Mouse (Mus musculus): ENCODE measurements around the gene Mark4. TPM values are rescaled to one million over a fixed set of nuclear protein-coding genes. Genes with fewer than 3 reads are reported as not detected.

Mark4 gene
- polyA plus RNA-seq, 1 experiment from 2014 or later, result 10.0 TPM

GRCm38 (mm10) chr7:19477624-19478384 is 19.2 kb upstream of the Mark4 start:
- Histone ChIP-seq H3K27ac (replicated peaks; ENCODE audit: low read depth, low read length) (no peak overlapping the region), H3K36me3 (ENCODE audit: control insufficient read depth, insufficient read depth, low read length) (no peaks in the 10 kb centered on the region), H3K4me2 (ENCODE audit: low read depth, severe bottlenecking) (no peak overlapping the region), H3K9me3 (ENCODE audit: control insufficient read depth, low read length) (no peaks in the 10 kb centered on the region), H3K4me1 (ENCODE audit: control insufficient read depth, insufficient read depth, low read length) (0 out of 2 replicates have a peak, but pooled peaks cover 3% of the 10 kb centered on the region), H3K27me3 (ENCODE audit: control insufficient read depth, insufficient read depth, low read length) (peaks cover 18% of the 10 kb centered on the region; the same call in 1 of the 2 replicates), H3K9ac (ENCODE audit: low read length) (no peak overlapping the region), H3K4me3 (ENCODE audit: low read depth, low read length) (no peak overlapping the region)
- WGBS, result 25% methylated on average over 14 of the region's 14 CpGs
- DNase-seq (ENCODE audit: low spot score) (no peak), ATAC-seq (ENCODE audit: insufficient number of reproducible peaks, low FRiP score, low TSS enrichment, low read depth) (no peak)

DNA sequence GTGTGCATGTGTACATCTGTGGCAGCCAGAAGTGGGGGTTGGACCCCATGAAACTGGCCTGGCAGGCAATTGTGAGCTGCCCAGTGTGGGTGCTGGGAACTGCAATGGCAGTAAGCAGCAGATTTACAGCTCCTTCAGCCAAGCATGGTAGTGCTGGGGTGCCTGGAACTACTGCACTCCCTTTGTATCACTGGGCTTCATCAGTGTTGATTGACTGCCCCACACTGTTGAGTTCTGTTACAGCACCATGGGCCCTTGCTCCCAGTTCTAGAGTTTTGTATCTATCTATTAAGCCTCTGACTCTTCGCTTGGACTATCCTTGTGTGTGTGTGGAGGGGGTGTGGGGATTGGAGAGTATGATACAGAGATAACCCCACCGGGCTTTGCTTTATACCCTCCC is 18.5 kb upstream of the Mark4 start:
- H3K9ac ChIP-seq (ENCODE audit: low read length), result no peak overlapping the region
- no peaks in the 10 kb centered on the region for H3K9me3 ChIP-seq (ENCODE audit: control insufficient read depth, low read length)
- no peak overlapping the region for H3K4me2 ChIP-seq (ENCODE audit: low read depth, severe bottlenecking)
- H3K27me3 ChIP-seq (ENCODE audit: control insufficient read depth, insufficient read depth, low read length), result peaks cover 24% of the 10 kb centered on the region
- H3K27ac ChIP-seq (replicated peaks; ENCODE audit: low read depth, low read length), result no peak overlapping the region
- 67% methylated on average over 2 of the region's 2 CpGs for WGBS
- no peaks in the 10 kb centered on the region for H3K36me3 ChIP-seq (ENCODE audit: control insufficient read depth, insufficient read depth, low read length)
- DNase-seq (ENCODE audit: low spot score), result no peak
- no peak overlapping the region for H3K4me3 ChIP-seq (ENCODE audit: low read depth, low read length)
- ATAC-seq (ENCODE audit: insufficient number of reproducible peaks, low FRiP score, low TSS enrichment, low read depth), result no peak
- 0 out of 2 replicates have a peak, but pooled peaks cover 3% of the 10 kb centered on the region for H3K4me1 ChIP-seq (ENCODE audit: control insufficient read depth, insufficient read depth, low read length)

GRCm38 (mm10) chr7:19473875-19474443 is 15.3 kb upstream of the Mark4 start:
- Histone ChIP-seq H3K27me3 (ENCODE audit: control insufficient read depth, insufficient read depth, low read length) (peaks cover 39% of the 10 kb centered on the region), H3K27ac (replicated peaks; ENCODE audit: low read depth, low read length) (no peak overlapping the region), H3K9ac (ENCODE audit: low read length) (peak overlapping the region; percentile 76), H3K4me3 (ENCODE audit: low read depth, low read length) (peak overlapping the region; percentile 41), H3K4me1 (ENCODE audit: control insufficient read depth, insufficient read depth, low read length) (0 out of 2 replicates have a peak, but pooled peaks cover 6% of the 10 kb centered on the region), H3K36me3 (ENCODE audit: control insufficient read depth, insufficient read depth, low read length) (no peaks in the 10 kb centered on the region), H3K9me3 (ENCODE audit: control insufficient read depth, low read length) (no peaks in the 10 kb centered on the region), H3K4me2 (ENCODE audit: low read depth, severe bottlenecking) (peak overlapping the region; percentile 81)
- DNase-seq (ENCODE audit: low spot score), result peak; percentile 84
- peak; percentile 65 for ATAC-seq (ENCODE audit: insufficient number of reproducible peaks, low FRiP score, low TSS enrichment, low read depth)
- WGBS, result under 1% methylated on average over 76 of the region's 89 CpGs

GRCm38 (mm10) chr7:19472403-19472802 is 13.8 kb upstream of the Mark4 start:
- H3K4me1 ChIP-seq (ENCODE audit: control insufficient read depth, insufficient read depth, low read length), result 0 out of 2 replicates have a peak, but pooled peaks cover 6% of the 10 kb centered on the region
- H3K36me3 ChIP-seq (ENCODE audit: control insufficient read depth, insufficient read depth, low read length), result no peaks in the 10 kb centered on the region
- H3K27me3 ChIP-seq (ENCODE audit: control insufficient read depth, insufficient read depth, low read length), result peaks cover 39% of the 10 kb centered on the region
- ATAC-seq (ENCODE audit: insufficient number of reproducible peaks, low FRiP score, low TSS enrichment, low read depth), result no peak
- 40% methylated on average over 4 of the region's 4 CpGs for WGBS
- no peak for DNase-seq (ENCODE audit: low spot score)
- no peak overlapping the region for H3K27ac ChIP-seq (replicated peaks; ENCODE audit: low read depth, low read length)
- no peak overlapping the region for H3K4me2 ChIP-seq (ENCODE audit: low read depth, severe bottlenecking)
- no peak overlapping the region for H3K9ac ChIP-seq (ENCODE audit: low read length)
- H3K9me3 ChIP-seq (ENCODE audit: control insufficient read depth, low read length), result no peaks in the 10 kb centered on the region
- no peak overlapping the region for H3K4me3 ChIP-seq (ENCODE audit: low read depth, low read length)

DNA sequence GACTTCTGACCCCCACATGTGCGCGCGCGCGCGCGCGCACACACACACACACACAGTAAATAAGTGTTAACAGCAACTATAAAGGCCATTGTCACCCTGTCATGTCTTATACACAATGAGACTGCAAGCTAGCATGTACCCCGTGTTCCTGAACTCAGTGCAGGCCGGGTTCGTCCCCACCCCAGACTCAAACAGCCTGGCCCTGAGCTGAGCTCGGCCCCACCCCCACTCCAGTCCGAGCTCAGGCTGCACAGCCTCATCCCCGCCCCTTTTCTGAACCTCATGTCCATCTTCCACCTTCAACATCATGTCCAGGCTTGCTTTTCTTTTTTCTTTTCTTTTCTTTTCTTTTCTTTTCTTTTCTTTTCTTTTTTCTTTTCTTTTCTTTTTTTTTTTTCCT is 11.7 kb upstream of the Mark4 start:
- no peak for ATAC-seq (ENCODE audit: insufficient number of reproducible peaks, low FRiP score, low TSS enrichment, low read depth)
- Histone ChIP-seq H3K27ac (replicated peaks; ENCODE audit: low read depth, low read length) (no peak overlapping the region), H3K36me3 (ENCODE audit: control insufficient read depth, insufficient read depth, low read length) (no peaks in the 10 kb centered on the region), H3K9me3 (ENCODE audit: control insufficient read depth, low read length) (no peaks in the 10 kb centered on the region), H3K4me3 (ENCODE audit: low read depth, low read length) (no peak overlapping the region), H3K4me2 (ENCODE audit: low read depth, severe bottlenecking) (no peak overlapping the region), H3K4me1 (ENCODE audit: control insufficient read depth, insufficient read depth, low read length) (0 out of 2 replicates have a peak, but pooled peaks cover 6% of the 10 kb centered on the region), H3K27me3 (ENCODE audit: control insufficient read depth, insufficient read depth, low read length) (peaks cover 41% of the 10 kb centered on the region), H3K9ac (ENCODE audit: low read length) (no peak overlapping the region)
- WGBS, result 12% methylated on average over 14 of the region's 14 CpGs
- no peak for DNase-seq (ENCODE audit: low spot score)

DNA sequence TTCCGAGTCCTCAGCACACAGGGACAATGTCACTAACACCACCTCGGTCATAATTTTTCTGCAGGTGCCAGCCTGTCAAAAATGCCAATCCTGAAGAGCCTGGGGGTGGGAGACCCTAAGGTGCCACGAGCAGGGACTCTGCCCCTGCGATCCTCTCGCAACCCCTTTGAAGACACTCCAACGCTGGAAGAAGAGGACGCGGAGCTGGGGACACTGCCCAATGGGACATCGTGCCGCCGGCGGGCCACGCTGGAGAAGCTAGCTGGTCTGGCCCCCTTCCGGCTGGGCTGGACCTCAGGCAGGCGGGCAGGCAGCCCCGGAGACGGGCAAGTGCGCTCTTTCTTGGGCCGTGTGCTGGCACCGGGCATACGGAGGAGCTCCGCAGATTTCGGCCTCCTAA is 10.8 kb upstream of the Mark4 start:
- Histone ChIP-seq H3K27me3 (ENCODE audit: control insufficient read depth, insufficient read depth, low read length) (peaks cover 35% of the 10 kb centered on the region), H3K27ac (replicated peaks; ENCODE audit: low read depth, low read length) (no peak overlapping the region), H3K9ac (ENCODE audit: low read length) (no peak overlapping the region), H3K36me3 (ENCODE audit: control insufficient read depth, insufficient read depth, low read length) (no peaks in the 10 kb centered on the region), H3K4me2 (ENCODE audit: low read depth, severe bottlenecking) (peak overlapping the region; percentile 7; the same call in 1 of the 2 replicates), H3K9me3 (ENCODE audit: control insufficient read depth, low read length) (no peaks in the 10 kb centered on the region), H3K4me1 (ENCODE audit: control insufficient read depth, insufficient read depth, low read length) (peaks cover 15% of the 10 kb centered on the region), H3K4me3 (ENCODE audit: low read depth, low read length) (peak overlapping the region; percentile 6; the same call in 1 of the 2 replicates)
- WGBS, result 24% methylated on average over 23 of the region's 23 CpGs
- ATAC-seq (ENCODE audit: insufficient number of reproducible peaks, low FRiP score, low TSS enrichment, low read depth) (no peak), DNase-seq (ENCODE audit: low spot score) (no peak)

DNA sequence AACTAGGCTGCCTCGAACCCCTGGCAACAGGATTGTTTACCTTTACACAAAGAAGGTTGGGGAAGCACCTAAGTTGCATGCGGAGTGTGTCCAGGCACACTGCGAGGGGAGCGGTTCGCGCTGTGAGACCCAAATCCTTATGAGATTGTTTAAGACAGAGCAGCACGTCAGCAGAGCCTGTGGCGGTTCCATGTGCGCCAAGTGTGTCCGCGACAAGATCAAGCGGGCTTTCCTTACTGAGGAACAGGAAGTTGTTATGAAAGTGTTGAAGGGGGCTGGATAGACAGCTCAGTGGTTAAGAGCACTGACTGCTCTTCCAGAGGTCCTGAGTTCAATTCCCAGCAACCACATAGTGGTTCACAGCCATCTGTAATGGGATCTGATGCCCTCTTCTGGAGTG is 9.7 kb upstream of the Mark4 start:
- Histone ChIP-seq H3K4me1 (ENCODE audit: control insufficient read depth, insufficient read depth, low read length) (peaks cover 17% of the 10 kb centered on the region), H3K4me3 (ENCODE audit: low read depth, low read length) (no peak overlapping the region), H3K27ac (replicated peaks; ENCODE audit: low read depth, low read length) (no peak overlapping the region), H3K4me2 (ENCODE audit: low read depth, severe bottlenecking) (no peak overlapping the region), H3K36me3 (ENCODE audit: control insufficient read depth, insufficient read depth, low read length) (no peaks in the 10 kb centered on the region), H3K9me3 (ENCODE audit: control insufficient read depth, low read length) (no peaks in the 10 kb centered on the region), H3K9ac (ENCODE audit: low read length) (no peak overlapping the region), H3K27me3 (ENCODE audit: control insufficient read depth, insufficient read depth, low read length) (peaks cover 27% of the 10 kb centered on the region)
- DNase-seq (ENCODE audit: low spot score) (no peak), ATAC-seq (ENCODE audit: insufficient number of reproducible peaks, low FRiP score, low TSS enrichment, low read depth) (no peak)
- 72% methylated on average over 12 of the region's 12 CpGs for WGBS

GRCm38 (mm10) chr7:19467638-19468037 is 9.0 kb upstream of the Mark4 start:
- Histone ChIP-seq H3K27ac (replicated peaks; ENCODE audit: low read depth, low read length) (no peak overlapping the region), H3K4me1 (ENCODE audit: control insufficient read depth, insufficient read depth, low read length) (peaks cover 23% of the 10 kb centered on the region), H3K9me3 (ENCODE audit: control insufficient read depth, low read length) (no peaks in the 10 kb centered on the region), H3K4me3 (ENCODE audit: low read depth, low read length) (no peak overlapping the region), H3K4me2 (ENCODE audit: low read depth, severe bottlenecking) (no peak overlapping the region), H3K36me3 (ENCODE audit: control insufficient read depth, insufficient read depth, low read length) (no peaks in the 10 kb centered on the region), H3K9ac (ENCODE audit: low read length) (no peak overlapping the region), H3K27me3 (ENCODE audit: control insufficient read depth, insufficient read depth, low read length) (peaks cover 22% of the 10 kb centered on the region)
- ATAC-seq (ENCODE audit: insufficient number of reproducible peaks, low FRiP score, low TSS enrichment, low read depth), result no peak
- DNase-seq (ENCODE audit: low spot score), result no peak
- WGBS, result 35% methylated on average over 6 of the region's 6 CpGs

All from limb, embryonic 11.5 days (tissue).